In genomic region chr14:100235746-100236145, GRCm38 (mm10) we compare ENCODE assay signal across 15 mouse cellular contexts. TPM values are rescaled to one million over a fixed set of nuclear protein-coding genes. Genes with fewer than 3 reads are reported as not detected.
DNase-seq lines count a peak whose midpoint lies in the region; ATAC-seq and TF ChIP-seq lines count a peak whose summit lies in the region.
"Had no signal": no experiment of that assay in that cellular context is flagged by ENCODE, and none has a peak within 500 bp of the region (broad histone marks: within the 10 kb centered on the region; RNA-seq: fewer than 3 reads in every experiment).

No protein-coding gene starts in this region.

- H3K4me2 ChIP-seq in heart, embryonic 14.5 days (ENCODE audit: low read length): no peak overlapping the region
- H3K4me2 ChIP-seq in lung, embryonic 14.5 days: no peak overlapping the region
- no peak overlapping the region for H3K4me2 ChIP-seq in lung, postnatal 0 days (replicated peaks; ENCODE audit: low read depth, low read length)
- no peak overlapping the region for H3K4me2 ChIP-seq in forebrain, embryonic 16.5 days (ENCODE audit: low read length)
- H3K4me2 ChIP-seq: liver, embryonic 13.5 days; neural tube, embryonic 13.5 days had no signal

- no peak for TF ChIP-seq EP300 in lung, postnatal 0 days (IDR thresholded peaks at IDR 0.05)

- WGBS in heart, embryonic 14.5 days: 22% methylated on average over 3 of the region's 3 CpGs
- 24% methylated on average over 3 of the region's 3 CpGs for WGBS in lung, embryonic 14.5 days
- 37% methylated on average over 3 of the region's 3 CpGs for WGBS in lung, postnatal 0 days
- WGBS in forebrain, embryonic 16.5 days: 40% methylated on average over 3 of the region's 3 CpGs

- TF ChIP-seq CTCF in lung, embryonic 14.5 days (IDR thresholded peaks at IDR 0.05; ENCODE audit: low read depth): no peak
- TF ChIP-seq CTCF in lung, postnatal 0 days (IDR thresholded peaks at IDR 0.05): no peak

- H3K27ac ChIP-seq in heart, embryonic 14.5 days (replicated peaks in 1 of 2; ENCODE audit: control insufficient read depth in 1 of 2, insufficient read depth in 1 of 2, low read depth in 2 of 2, low read length in 2 of 2): no peak overlapping the region
- no peak overlapping the region for H3K27ac ChIP-seq in lung, embryonic 14.5 days (ENCODE audit: low read depth)
- H3K27ac ChIP-seq in lung, postnatal 0 days (ENCODE audit: low read length): no peak overlapping the region
- H3K27ac ChIP-seq in forebrain, embryonic 16.5 days (ENCODE audit: low read length): no peak overlapping the region
- H3K27ac ChIP-seq: liver, embryonic 13.5 days; neural tube, embryonic 13.5 days had no signal

- no peaks in the 10 kb centered on the region for H3K36me3 ChIP-seq in heart, embryonic 14.5 days (ENCODE audit: control insufficient read depth, insufficient read depth, low read length)
- H3K36me3 ChIP-seq in lung, embryonic 14.5 days (ENCODE audit: insufficient read depth): no peaks in the 10 kb centered on the region
- H3K36me3 ChIP-seq in lung, postnatal 0 days (ENCODE audit: insufficient read depth, low read length): no peaks in the 10 kb centered on the region
- no peaks in the 10 kb centered on the region for H3K36me3 ChIP-seq in forebrain, embryonic 16.5 days (ENCODE audit: control insufficient read depth, insufficient read depth)
- H3K36me3 ChIP-seq: liver, embryonic 13.5 days; neural tube, embryonic 13.5 days had no signal

- no peak overlapping the region for H3K9ac ChIP-seq in heart, embryonic 14.5 days (ENCODE audit: low read length)
- H3K9ac ChIP-seq in lung, embryonic 14.5 days: no peak overlapping the region
- no peak overlapping the region for H3K9ac ChIP-seq in lung, postnatal 0 days (replicated peaks; ENCODE audit: low read depth)
- no peak overlapping the region for H3K9ac ChIP-seq in forebrain, embryonic 16.5 days (replicated peaks; ENCODE audit: low read depth, low read length)
- H3K9ac ChIP-seq: liver, embryonic 13.5 days; neural tube, embryonic 13.5 days had no signal

- no peaks in the 10 kb centered on the region for H3K9me3 ChIP-seq in heart, embryonic 14.5 days (ENCODE audit: control insufficient read depth, low read length)
- H3K9me3 ChIP-seq in lung, embryonic 14.5 days (ENCODE audit: low read depth, low read length): no peaks in the 10 kb centered on the region
- H3K9me3 ChIP-seq in lung, postnatal 0 days (ENCODE audit: low read length): no peaks in the 10 kb centered on the region
- H3K9me3 ChIP-seq in forebrain, embryonic 16.5 days (ENCODE audit: control insufficient read depth, low read length): no peaks in the 10 kb centered on the region
- H3K9me3 ChIP-seq: liver, embryonic 13.5 days; neural tube, embryonic 13.5 days had no signal

- peak; percentile 25 to 28 for DNase-seq in cerebellum, postnatal 10 days
- DNase-seq in cerebellum, postnatal 36 days: no peak
- DNase-seq in heart, adult 8-10 months (ENCODE audit: low spot score): no peak
- DNase-seq in lung, embryonic 14.5 days: peak; percentile 44
- no peak for DNase-seq in lung, postnatal 0 days (ENCODE audit: low spot score)
- no peak for DNase-seq in thymus, postnatal 10 days (ENCODE audit: low spot score in 2 of 2)
- DNase-seq: cerebellum, adult 11 months; kidney, postnatal 10 days; liver, embryonic 13.5 days; spleen, adult 18-20 months; thymus, postnatal 25 days had no signal

- no peak overlapping the region for H3K4me3 ChIP-seq in heart, embryonic 14.5 days (ENCODE audit: control insufficient read depth in 1 of 2, insufficient read depth in 1 of 2, low read depth in 1 of 2, low read length in 2 of 2)
- H3K4me3 ChIP-seq in lung, embryonic 14.5 days (ENCODE audit: low read depth, low read length): no peak overlapping the region
- no peak overlapping the region for H3K4me3 ChIP-seq in lung, postnatal 0 days (ENCODE audit: low read depth, low read length)
- H3K4me3 ChIP-seq in forebrain, embryonic 16.5 days (replicated peaks; ENCODE audit: low read length): no peak overlapping the region
- H3K4me3 ChIP-seq: liver, embryonic 13.5 days; neural tube, embryonic 13.5 days had no signal

- H3K27me3 ChIP-seq in heart, embryonic 14.5 days (ENCODE audit: control insufficient read depth, insufficient read depth, low read length): no peaks in the 10 kb centered on the region
- no peaks in the 10 kb centered on the region for H3K27me3 ChIP-seq in lung, embryonic 14.5 days (ENCODE audit: insufficient read depth, low read length)
- H3K27me3 ChIP-seq in lung, postnatal 0 days (replicated peaks; ENCODE audit: insufficient read depth, low read length): no peaks in the 10 kb centered on the region
- no peaks in the 10 kb centered on the region for H3K27me3 ChIP-seq in forebrain, embryonic 16.5 days (replicated peaks; ENCODE audit: control insufficient read depth, insufficient read depth, low read length)
- H3K27me3 ChIP-seq: liver, embryonic 13.5 days; neural tube, embryonic 13.5 days had no signal

- peaks cover 0 to 19% of the 10 kb centered on the region in 2 experiments; a peak in 2 of 4 replicates for H3K4me1 ChIP-seq in heart, embryonic 14.5 days (ENCODE audit: control insufficient read depth in 2 of 2, insufficient read depth in 2 of 2, low read length in 2 of 2)
- peaks cover 13% of the 10 kb centered on the region for H3K4me1 ChIP-seq in lung, embryonic 14.5 days (ENCODE audit: insufficient read depth)
- peaks cover 3% of the 10 kb centered on the region; the same call in 1 of the 2 replicates for H3K4me1 ChIP-seq in lung, postnatal 0 days (ENCODE audit: insufficient read depth, low read depth, low read length)
- peaks cover 6% of the 10 kb centered on the region for H3K4me1 ChIP-seq in forebrain, embryonic 16.5 days (replicated peaks; ENCODE audit: control insufficient read depth, insufficient read depth, low read length)

- 0 out of 2 replicates have a peak, but pooled peaks have one; percentile 35 for ATAC-seq in heart, embryonic 14.5 days (ENCODE audit: insufficient number of reproducible peaks, insufficient read depth, low FRiP score, low read depth)
- peak; percentile 61; the same call in 1 of the 2 replicates for ATAC-seq in lung, embryonic 14.5 days (ENCODE audit: insufficient read depth)
- no peak for ATAC-seq in lung, postnatal 0 days
- ATAC-seq in forebrain, embryonic 16.5 days: peak; percentile 59
- ATAC-seq: inflammation-experienced regulatory T-cells, adult 6 months had no signal

RNA-seq across cellular contexts. Expression of gene Klf12, which starts 48.7 kb away (rescaled TPM):
- 4.5 and 5.7 TPM in 2 replicates for polyA plus RNA-seq in heart, embryonic 14.5 days (2014; fragmentation: Nextera tagmentation; extraction: Ambion mirVana)
- 10 to 100 TPM; 18.2 to 20.2 (median 18.5) TPM for total RNA-seq in heart, adult 8-10 months (2022)
- 12.7 and 15.4 TPM in 2 replicates for polyA plus RNA-seq in lung, embryonic 14.5 days (2014; fragmentation: Nextera tagmentation; extraction: Ambion mirVana)
- 4.7 and 5.2 TPM in 2 replicates for polyA plus RNA-seq in lung, postnatal 0 days (2015; fragmentation: Nextera tagmentation; extraction: Ambion mirVana)
- polyA plus RNA-seq in forebrain, embryonic 16.5 days (2015; fragmentation: Nextera tagmentation; extraction: Ambion mirVana): 45.5 and 48.4 TPM in 2 replicates

Comparison
In these comparisons a context has a peak if more than half of its experiments do, and no peak if none do; other contexts are left out.
1. DNase-seq: peak in cerebellum, postnatal 10 days (2 of 2) and lung, embryonic 14.5 days (single experiment); none in cerebellum, postnatal 36 days (0 of 2), heart, adult 8-10 months (single experiment), lung, postnatal 0 days (single experiment) and thymus, postnatal 10 days (0 of 2).